Mouse (Mus musculus): Measurements from ENCODE around the gene Map4k2. TPM values are rescaled to one million over a fixed set of nuclear protein-coding genes. Genes with fewer than 3 reads are reported as not detected.
"Not testable (repeated sequence)": the region's sequence is repeated elsewhere in the genome, so short reads cannot be mapped to it uniquely, and the experiment has no call there.

Gene Map4k2
- polyA plus RNA-seq, 1 experiment from 2014 or later = 5.2 TPM

- Histone ChIP-seq H3K9ac (ENCODE audit: low read length) (no peak overlapping the region), H3K4me2 (replicated peaks; ENCODE audit: low read depth) (no peak overlapping the region), H3K36me3 (ENCODE audit: control insufficient read depth, insufficient read depth, low read length) (peaks cover 27% of the 10 kb centered on the region), H3K4me3 (ENCODE audit: low read depth, low read length) (no peak overlapping the region), H3K27me3 (ENCODE audit: control insufficient read depth, insufficient read depth, low read length) (no peaks in the 10 kb centered on the region), H3K27ac (replicated peaks) (no peak overlapping the region), H3K4me1 (replicated peaks; ENCODE audit: control insufficient read depth, insufficient read depth) (no peaks in the 10 kb centered on the region), H3K9me3 (ENCODE audit: control insufficient read depth, low read length) (no peaks in the 10 kb centered on the region)
- DNase-seq (ENCODE audit: low spot score) (no peak), ATAC-seq (ENCODE audit: low FRiP score, low TSS enrichment) (no peak)
- WGBS = 86% methylated on average over 5 of the region's 5 CpGs
- TF ChIP-seq EP300 (optimal IDR thresholded peaks at IDR 0.05) (no peak), CTCF (IDR thresholded peaks at IDR 0.05; ENCODE audit: low read depth) (no peak)
These were observed 30.8 kb upstream of the Map4k2 start for GRCm38 (mm10) chr19:6310181-6310580.

- H3K4me1 ChIP-seq (replicated peaks; ENCODE audit: control insufficient read depth, insufficient read depth); H3K9me3 ChIP-seq (ENCODE audit: control insufficient read depth, low read length); H3K4me2 ChIP-seq (replicated peaks; ENCODE audit: low read depth); ATAC-seq (ENCODE audit: low FRiP score, low TSS enrichment); H3K4me3 ChIP-seq (ENCODE audit: low read depth, low read length); H3K27ac ChIP-seq (replicated peaks); H3K9ac ChIP-seq (ENCODE audit: low read length); H3K27me3 ChIP-seq (ENCODE audit: control insufficient read depth, insufficient read depth, low read length); DNase-seq (ENCODE audit: low spot score): not testable (repeated sequence)
- WGBS = 88% methylated on average over 3 of the region's 3 CpGs
- peaks cover 37% of the 10 kb centered on the region for H3K36me3 ChIP-seq (ENCODE audit: control insufficient read depth, insufficient read depth, low read length)
These were observed 29.2 kb upstream of the Map4k2 start for GRCm38 (mm10) chr19:6311783-6312182.

DNA sequence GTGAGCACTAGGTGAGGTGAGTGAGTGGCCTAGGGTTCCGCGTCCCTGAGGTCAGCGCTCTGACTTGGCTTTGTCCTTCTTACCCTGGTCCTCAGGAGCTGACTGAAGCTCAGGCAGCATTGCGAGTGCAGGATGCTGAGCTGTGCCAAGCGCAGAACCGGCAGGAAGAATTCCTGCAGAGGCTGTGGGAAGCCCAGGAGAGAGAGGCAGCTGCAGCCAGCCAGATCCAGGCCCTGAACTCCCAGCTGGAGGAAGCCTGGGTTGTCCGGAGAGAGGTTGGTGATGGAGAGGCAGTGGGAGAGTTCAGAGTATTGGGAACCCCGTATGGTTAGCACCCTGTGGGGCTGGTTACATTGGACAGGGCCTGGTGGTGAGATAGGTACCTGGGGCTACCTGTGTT, 27.1 kb upstream of the Map4k2 start:
- WGBS = 89% methylated on average over 8 of the region's 8 CpGs
- DNase-seq (ENCODE audit: low spot score) = no peak
- H3K4me3 ChIP-seq (ENCODE audit: low read depth, low read length) = no peak overlapping the region
- H3K4me1 ChIP-seq (replicated peaks; ENCODE audit: control insufficient read depth, insufficient read depth) = no peaks in the 10 kb centered on the region
- H3K4me2 ChIP-seq (replicated peaks; ENCODE audit: low read depth) = no peak overlapping the region
- no peak overlapping the region for H3K9ac ChIP-seq (ENCODE audit: low read length)
- H3K36me3 ChIP-seq (ENCODE audit: control insufficient read depth, insufficient read depth, low read length) = peaks cover 50% of the 10 kb centered on the region
- H3K27ac ChIP-seq (replicated peaks) = no peak overlapping the region
- no peak for ATAC-seq (ENCODE audit: low FRiP score, low TSS enrichment)
- H3K9me3 ChIP-seq (ENCODE audit: control insufficient read depth, low read length) = no peaks in the 10 kb centered on the region
- H3K27me3 ChIP-seq (ENCODE audit: control insufficient read depth, insufficient read depth, low read length) = no peaks in the 10 kb centered on the region
- TF ChIP-seq EP300 (optimal IDR thresholded peaks at IDR 0.05) (no peak), CTCF (IDR thresholded peaks at IDR 0.05; ENCODE audit: low read depth) (no peak)

GRCm38 (mm10) chr19:6314513-6314912, 26.4 kb upstream of the Map4k2 start:
- DNase-seq (ENCODE audit: low spot score) (no peak), ATAC-seq (ENCODE audit: low FRiP score, low TSS enrichment) (no peak)
- WGBS = 64% methylated on average over 8 of the region's 8 CpGs
- Histone ChIP-seq H3K4me1 (replicated peaks; ENCODE audit: control insufficient read depth, insufficient read depth) (no peaks in the 10 kb centered on the region), H3K4me3 (ENCODE audit: low read depth, low read length) (no peak overlapping the region), H3K36me3 (ENCODE audit: control insufficient read depth, insufficient read depth, low read length) (peaks cover 55% of the 10 kb centered on the region), H3K27me3 (ENCODE audit: control insufficient read depth, insufficient read depth, low read length) (no peaks in the 10 kb centered on the region), H3K27ac (replicated peaks) (no peak overlapping the region), H3K9ac (ENCODE audit: low read length) (no peak overlapping the region), H3K9me3 (ENCODE audit: control insufficient read depth, low read length) (no peaks in the 10 kb centered on the region), H3K4me2 (replicated peaks; ENCODE audit: low read depth) (no peak overlapping the region)
- no peak for TF ChIP-seq EP300 (optimal IDR thresholded peaks at IDR 0.05)
- TF ChIP-seq CTCF (IDR thresholded peaks at IDR 0.05; ENCODE audit: low read depth) = no peak

- DNase-seq (ENCODE audit: low spot score) (no peak), ATAC-seq (ENCODE audit: low FRiP score, low TSS enrichment) (no peak)
- Histone ChIP-seq H3K36me3 (ENCODE audit: control insufficient read depth, insufficient read depth, low read length) (peaks cover 52% of the 10 kb centered on the region), H3K27me3 (ENCODE audit: control insufficient read depth, insufficient read depth, low read length) (no peaks in the 10 kb centered on the region), H3K4me1 (replicated peaks; ENCODE audit: control insufficient read depth, insufficient read depth) (no peaks in the 10 kb centered on the region), H3K9ac (ENCODE audit: low read length) (no peak overlapping the region), H3K4me3 (ENCODE audit: low read depth, low read length) (no peak overlapping the region), H3K4me2 (replicated peaks; ENCODE audit: low read depth) (no peak overlapping the region), H3K27ac (replicated peaks) (no peak overlapping the region), H3K9me3 (ENCODE audit: control insufficient read depth, low read length) (no peaks in the 10 kb centered on the region)
- 75% methylated on average over 14 of the region's 14 CpGs for WGBS
- TF ChIP-seq EP300 (optimal IDR thresholded peaks at IDR 0.05) = no peak
- TF ChIP-seq CTCF (IDR thresholded peaks at IDR 0.05; ENCODE audit: low read depth) = no peak
These were observed 25.4 kb upstream of the Map4k2 start for GRCm38 (mm10) chr19:6315573-6315972.

DNA sequence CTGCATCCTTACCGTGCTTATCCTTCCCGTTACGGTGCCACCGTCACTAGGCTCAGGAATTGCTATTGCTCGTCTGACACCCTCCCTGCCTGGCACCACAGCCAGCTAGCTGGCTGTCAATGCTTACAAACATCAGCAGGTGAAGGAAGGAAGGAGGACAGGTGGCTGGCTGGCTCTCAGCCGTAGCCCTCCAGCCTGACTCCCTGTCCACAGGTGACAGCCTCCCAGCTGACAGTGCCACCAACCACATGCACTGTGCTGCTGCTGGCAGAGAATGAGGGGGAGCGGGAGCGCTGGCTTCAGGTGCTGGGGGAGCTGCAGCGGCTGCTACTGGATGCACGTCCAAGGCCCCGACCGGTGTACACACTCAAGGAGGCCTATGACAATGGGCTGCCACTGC, 22.8 kb upstream of the Map4k2 start:
- DNase-seq (ENCODE audit: low spot score) (no peak), ATAC-seq (ENCODE audit: low FRiP score, low TSS enrichment) (no peak)
- no peak overlapping the region for H3K27ac ChIP-seq (replicated peaks)
- WGBS = 89% methylated on average over 12 of the region's 12 CpGs
- no peaks in the 10 kb centered on the region for H3K9me3 ChIP-seq (ENCODE audit: control insufficient read depth, low read length)
- H3K4me2 ChIP-seq (replicated peaks; ENCODE audit: low read depth) = no peak overlapping the region
- peaks cover 42% of the 10 kb centered on the region for H3K36me3 ChIP-seq (ENCODE audit: control insufficient read depth, insufficient read depth, low read length)
- no peaks in the 10 kb centered on the region for H3K4me1 ChIP-seq (replicated peaks; ENCODE audit: control insufficient read depth, insufficient read depth)
- H3K27me3 ChIP-seq (ENCODE audit: control insufficient read depth, insufficient read depth, low read length) = no peaks in the 10 kb centered on the region
- no peak for TF ChIP-seq EP300 (optimal IDR thresholded peaks at IDR 0.05)
- TF ChIP-seq CTCF (IDR thresholded peaks at IDR 0.05; ENCODE audit: low read depth) = no peak
- no peak overlapping the region for H3K9ac ChIP-seq (ENCODE audit: low read length)
- H3K4me3 ChIP-seq (ENCODE audit: low read depth, low read length) = no peak overlapping the region

Measured in stomach, postnatal 0 days (tissue).